Mouse (Mus musculus) layer of hippocampus, adult 2 months (tissue): ENCODE measurements around the gene Tmem9b. TPM values are rescaled to one million over a fixed set of nuclear protein-coding genes. Genes with fewer than 3 reads are reported as not detected.
A peak's percentile ranks its signal among the peaks of the same experiment; 100 is the strongest.

Experiments
- DNase-seq, 2 experiments: peaks; one replicate each; pipeline ENCODE4 v3.0.0; 2022; ENCODE audit warnings: low spot score in 2 of 2
- H3K27ac ChIP-seq: fragments of 200-600 bp; 2 replicates; pipeline ENCODE4 v1.8.1; 2022
- H3K4me3 ChIP-seq: fragments of 200-600 bp; 2 replicates; pipeline ENCODE4 v1.8.1; 2022; ENCODE audit warnings: mild to moderate bottlenecking
- CTCF ChIP-seq: fragments of 200-600 bp; conservative IDR thresholded peaks from 2 replicates; pipeline ENCODE4 v1.8.1; 2022; ENCODE audit warnings: antibody characterized with exemption, mild to moderate bottlenecking, moderate library complexity
- total RNA-seq, 2 experiments: library from RNA; stranded (reverse); gene quantifications; 2 replicates each; pipeline ENCODE4 v1.2.3; 2021

Tmem9b gene
- total RNA-seq, 2 experiments from 2014 or later = 101 to 102 TPM

GRCm38 (mm10) chr7:109690961-109691360 lies 61.7 kb downstream of the Tmem9b start:
- no peak for TF ChIP-seq CTCF
- H3K27ac ChIP-seq = no peak overlapping the region
- H3K4me3 ChIP-seq = no peak overlapping the region
- DNase-seq = no peak

GRCm38 (mm10) chr7:109690101-109690500 lies 62.6 kb downstream of the Tmem9b start:
- peak; percentile 71 for TF ChIP-seq CTCF
- no peak overlapping the region for H3K4me3 ChIP-seq
- H3K27ac ChIP-seq = no peak overlapping the region
- no peak for DNase-seq

- no peak for DNase-seq
- Histone ChIP-seq H3K27ac (no peak overlapping the region), H3K4me3 (no peak overlapping the region)
- no peak for TF ChIP-seq CTCF
These were observed 66.0 kb downstream of the Tmem9b start for GRCm38 (mm10) chr7:109686585-109687128.

Other genes starting within 250 kb of the Tmem9b start
- 1 to 10 TPM; 5.0 to 6.0 TPM for gene Trim66, start 244.7 kb downstream of the Tmem9b start, total RNA-seq
- gene Rpl27a, start 233.7 kb downstream of the Tmem9b start, total RNA-seq = 100 to 1,000 TPM; 143 to 145 TPM
- 10 to 100 TPM; 49.0 to 53.9 TPM for gene St5, start 49.3 kb downstream of the Tmem9b start, total RNA-seq
- gene Akip1, start 49.2 kb downstream of the Tmem9b start, total RNA-seq = 1 to 10 TPM; 4.1 to 6.3 TPM
- under 1 TPM in 1 of 2 experiments, not detected in 1; 0.23 TPM for gene BC051019, start 29.0 kb downstream of the Tmem9b start, total RNA-seq
- not detected for gene Ascl3, start 21.1 kb downstream of the Tmem9b start, total RNA-seq
- gene Nrip3, start 29.1 kb upstream of the Tmem9b start, total RNA-seq = 100 to 1,000 TPM; 229 to 234 TPM
- 1 to 10 TPM; 2.1 TPM for gene Scube2, start 112.8 kb upstream of the Tmem9b start, total RNA-seq
- 100 to 1,000 TPM; 211 to 212 TPM for gene Dennd5a, start 207.6 kb upstream of the Tmem9b start, total RNA-seq
- gene Tmem41b, start 234.1 kb upstream of the Tmem9b start, total RNA-seq = 10 to 100 TPM; 43.9 to 45.3 TPM